Mouse (Mus musculus): ENCODE results near the gene Pibf1. TPM values are rescaled to one million over a fixed set of nuclear protein-coding genes. Genes with fewer than 3 reads are reported as not detected.

Pibf1 gene
- 19.0 and 19.7 TPM in 2 replicates for polyA plus RNA-seq (2016; fragmentation: Nextera tagmentation; extraction: Ambion mirVana)

DNA sequence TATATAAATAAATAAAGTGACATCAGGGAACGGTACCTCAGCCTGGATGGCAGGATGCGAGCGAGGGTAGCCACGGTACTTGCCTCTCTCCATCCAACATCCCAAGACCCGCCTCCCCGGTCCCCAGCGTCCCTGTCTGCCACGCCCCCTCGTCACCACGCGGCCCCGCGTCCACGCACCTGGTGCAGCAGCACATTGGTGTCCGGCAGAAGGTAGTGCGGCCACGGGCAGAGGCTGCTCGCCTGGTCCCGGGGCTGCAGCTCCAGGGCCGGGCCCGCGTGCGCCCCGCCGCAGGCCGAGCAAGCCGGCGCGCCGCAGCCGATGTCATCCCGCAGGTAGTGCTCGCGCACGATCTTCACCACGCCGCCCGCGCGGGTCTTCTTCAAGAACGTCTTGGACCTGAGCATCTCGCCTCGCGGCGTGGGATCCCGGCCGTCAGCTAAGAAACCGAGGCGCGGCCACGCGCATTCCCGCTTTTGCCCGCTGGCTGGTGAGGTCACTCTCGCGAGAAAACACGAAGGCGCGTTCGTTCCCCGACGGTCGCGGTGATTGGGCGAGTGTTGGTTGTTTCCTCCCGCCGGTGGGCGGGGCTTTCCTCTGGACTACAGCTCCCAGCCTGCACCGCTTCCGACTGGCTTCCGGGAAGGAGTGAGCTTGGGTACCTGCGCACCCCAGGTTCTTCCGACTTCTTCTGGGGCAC is at the start of gene Pibf1, which contains the start of gene Dis3:
Pibf1 (plus strand) TSS at position 158 of the 700 bp plus-strand sequence.
Dis3 (minus strand) TSS at position 504 of the 700 bp plus-strand sequence.
- H3K27ac ChIP-seq, result peak within 1 kb of the TSS; percentile 93
- peaks cover 15% of the 10 kb centered on the region for H3K4me1 ChIP-seq (replicated peaks)
- no peaks in the 10 kb centered on the region for H3K27me3 ChIP-seq (ENCODE audit: insufficient read depth, poor library complexity, severe bottlenecking)
- DNase-seq (ENCODE audit: low spot score), result peak; percentile 98
- no peaks in the 10 kb centered on the region for H3K9me3 ChIP-seq
- under 1% methylated on average over 73 of the region's 73 CpGs for WGBS
- peak within 1 kb of the TSS; percentile 83 for H3K4me3 ChIP-seq
- peaks cover 71% of the 10 kb centered on the region for H3K36me3 ChIP-seq

- H3K27me3 ChIP-seq (ENCODE audit: insufficient read depth, poor library complexity, severe bottlenecking), result no peaks in the 10 kb centered on the region
- H3K27ac ChIP-seq, result no peak overlapping the region
- H3K36me3 ChIP-seq, result peaks cover 87% of the 10 kb centered on the region
- 93% methylated on average over 7 of the region's 7 CpGs for WGBS
- H3K9me3 ChIP-seq, result no peaks in the 10 kb centered on the region
- no peak for DNase-seq (ENCODE audit: low spot score)
- H3K4me1 ChIP-seq (replicated peaks), result no peaks in the 10 kb centered on the region
- no peak overlapping the region for H3K4me3 ChIP-seq
Observed at GRCm38 (mm10) chr14:99058959-99059586, 40.2 kb upstream of the Pibf1 start.

GRCm38 (mm10) chr14:99060616-99061015 is 38.6 kb upstream of the Pibf1 start:
- DNase-seq (ENCODE audit: low spot score), result no peak
- no peak overlapping the region for H3K4me3 ChIP-seq
- no peak overlapping the region for H3K27ac ChIP-seq
- H3K36me3 ChIP-seq, result peaks cover 88% of the 10 kb centered on the region
- 94% methylated on average over 12 of the region's 12 CpGs for WGBS
- H3K27me3 ChIP-seq (ENCODE audit: insufficient read depth, poor library complexity, severe bottlenecking), result no peaks in the 10 kb centered on the region
- no peaks in the 10 kb centered on the region for H3K4me1 ChIP-seq (replicated peaks)
- no peaks in the 10 kb centered on the region for H3K9me3 ChIP-seq

DNA sequence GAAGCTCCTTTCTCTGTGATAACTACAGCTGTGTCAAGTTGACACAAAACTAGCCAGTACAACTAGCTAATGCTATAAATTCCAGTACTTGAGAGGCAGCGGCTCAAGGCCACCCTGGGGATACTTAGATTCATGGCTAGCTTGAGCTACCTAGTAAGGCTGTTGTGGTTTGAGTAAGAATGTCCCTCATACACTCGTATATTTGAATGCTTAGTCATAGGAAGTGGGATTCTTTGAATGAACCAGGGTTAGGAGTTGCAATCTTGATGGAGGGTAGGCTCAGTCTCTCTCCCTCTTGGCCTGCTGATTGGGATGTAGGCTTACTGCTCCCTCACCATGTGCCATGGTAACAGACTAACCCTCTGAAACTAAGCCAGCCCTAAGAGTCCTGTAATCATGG is 36.1 kb upstream of the Pibf1 start:
- H3K36me3 ChIP-seq, result peaks cover 88% of the 10 kb centered on the region
- no peak for DNase-seq (ENCODE audit: low spot score)
- no peak overlapping the region for H3K27ac ChIP-seq
- no peaks in the 10 kb centered on the region for H3K4me1 ChIP-seq (replicated peaks)
- H3K9me3 ChIP-seq, result no peaks in the 10 kb centered on the region
- H3K27me3 ChIP-seq (ENCODE audit: insufficient read depth, poor library complexity, severe bottlenecking), result no peaks in the 10 kb centered on the region
- 97% methylated on average over 2 of the region's 2 CpGs for WGBS
- no peak overlapping the region for H3K4me3 ChIP-seq

DNA sequence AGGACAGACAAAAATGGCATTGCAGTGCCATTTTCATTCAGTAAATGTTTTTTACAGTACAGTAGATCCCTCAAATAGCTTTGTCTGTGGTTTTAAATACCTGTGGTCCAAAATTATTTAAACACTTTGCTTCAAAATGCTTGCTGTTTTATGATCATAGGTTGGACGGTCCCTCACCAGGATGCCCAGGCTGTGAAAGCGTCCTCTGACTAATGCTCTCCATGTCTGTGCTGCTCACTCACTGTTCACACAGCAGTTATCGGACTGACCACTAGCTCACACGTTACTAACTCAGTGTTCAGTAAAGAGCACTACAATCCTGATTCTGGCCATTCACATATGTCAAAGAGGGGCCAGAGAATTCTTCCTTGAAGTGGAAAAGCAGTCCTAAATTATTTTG is 28.1 kb upstream of the Pibf1 start:
- 91% methylated on average over 4 of the region's 4 CpGs for WGBS

GRCm38 (mm10) chr14:99088947-99089346 is 10.3 kb upstream of the Pibf1 start:
- H3K27me3 ChIP-seq (ENCODE audit: insufficient read depth, poor library complexity, severe bottlenecking), result no peaks in the 10 kb centered on the region
- 94% methylated on average over 7 of the region's 7 CpGs for WGBS
- no peak overlapping the region for H3K4me3 ChIP-seq
- no peak overlapping the region for H3K27ac ChIP-seq
- no peak for DNase-seq (ENCODE audit: low spot score)
- H3K9me3 ChIP-seq, result no peaks in the 10 kb centered on the region
- peaks cover 95% of the 10 kb centered on the region for H3K36me3 ChIP-seq
- H3K4me1 ChIP-seq (replicated peaks), result no peaks in the 10 kb centered on the region

More for the DNA sequence above, 28.1 kb upstream of the Pibf1 start:
- H3K4me3 ChIP-seq, result no peak overlapping the region
- peaks cover 96% of the 10 kb centered on the region for H3K36me3 ChIP-seq
- H3K27me3 ChIP-seq (ENCODE audit: insufficient read depth, poor library complexity, severe bottlenecking), result no peaks in the 10 kb centered on the region
- no peak for DNase-seq (ENCODE audit: low spot score)
- H3K27ac ChIP-seq, result no peak overlapping the region
- H3K9me3 ChIP-seq, result no peaks in the 10 kb centered on the region
- no peaks in the 10 kb centered on the region for H3K4me1 ChIP-seq (replicated peaks)

- H3K36me3 ChIP-seq, result peaks cover 71% of the 10 kb centered on the region
- H3K9me3 ChIP-seq, result no peaks in the 10 kb centered on the region
- WGBS, result 7% methylated on average over 20 of the region's 20 CpGs
- peaks cover 15% of the 10 kb centered on the region for H3K4me1 ChIP-seq (replicated peaks)
- no peak for DNase-seq (ENCODE audit: low spot score)
- peak overlapping the region; percentile 93 for H3K27ac ChIP-seq
- peak overlapping the region; percentile 83 for H3K4me3 ChIP-seq
- no peaks in the 10 kb centered on the region for H3K27me3 ChIP-seq (ENCODE audit: insufficient read depth, poor library complexity, severe bottlenecking)
Observed at GRCm38 (mm10) chr14:99099967-99100587, 853 bp downstream of the Pibf1 start.

GRCm38 (mm10) chr14:99103050-99103449 is 3.8 kb downstream of the Pibf1 start:
- no peak overlapping the region for H3K27ac ChIP-seq
- no peaks in the 10 kb centered on the region for H3K9me3 ChIP-seq
- H3K4me1 ChIP-seq (replicated peaks), result peaks cover 15% of the 10 kb centered on the region
- WGBS, result 89% methylated on average over 4 of the region's 4 CpGs
- no peak for DNase-seq (ENCODE audit: low spot score)
- H3K27me3 ChIP-seq (ENCODE audit: insufficient read depth, poor library complexity, severe bottlenecking), result no peaks in the 10 kb centered on the region
- H3K36me3 ChIP-seq, result peaks cover 63% of the 10 kb centered on the region
- H3K4me3 ChIP-seq, result no peak overlapping the region

DNA sequence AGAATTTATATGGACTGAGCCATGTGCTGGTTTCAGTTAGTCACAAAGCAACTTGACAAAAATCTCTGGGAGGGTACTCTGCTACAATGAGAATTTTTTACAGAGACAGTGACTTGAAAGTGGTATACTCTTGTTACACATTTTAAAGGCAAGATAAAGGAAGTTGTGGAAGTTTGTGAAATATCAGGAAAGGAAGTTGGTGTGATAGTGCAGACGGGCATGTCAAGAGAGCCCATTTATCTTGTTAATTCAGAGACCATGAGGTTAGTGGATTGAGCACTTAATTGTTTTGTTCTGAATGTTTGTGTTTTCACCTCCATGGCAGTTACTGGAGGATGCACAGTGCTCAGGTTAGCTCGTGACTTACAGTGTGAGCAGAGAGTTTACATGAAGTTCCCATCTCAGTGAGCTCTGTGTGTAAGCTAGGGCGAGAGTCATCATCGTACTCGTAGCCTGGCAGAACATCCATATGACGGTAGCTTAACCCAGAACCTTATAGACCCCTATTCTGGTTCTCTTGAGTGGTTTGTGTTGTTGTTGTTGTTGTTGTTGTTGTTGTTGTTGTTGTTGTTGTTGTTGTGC is 5.4 kb downstream of the Pibf1 start:
- no peak overlapping the region for H3K27ac ChIP-seq
- DNase-seq (ENCODE audit: low spot score), result no peak
- H3K4me1 ChIP-seq (replicated peaks), result peaks cover 7% of the 10 kb centered on the region
- H3K36me3 ChIP-seq, result peaks cover 75% of the 10 kb centered on the region
- 95% methylated on average over 6 of the region's 6 CpGs for WGBS
- H3K27me3 ChIP-seq (ENCODE audit: insufficient read depth, poor library complexity, severe bottlenecking), result no peaks in the 10 kb centered on the region
- H3K4me3 ChIP-seq, result no peak overlapping the region
- H3K9me3 ChIP-seq, result no peaks in the 10 kb centered on the region

- H3K4me1 ChIP-seq (replicated peaks), result no peaks in the 10 kb centered on the region
- no peak overlapping the region for H3K4me3 ChIP-seq
- 93% methylated on average over 2 of the region's 2 CpGs for WGBS
- H3K36me3 ChIP-seq, result peaks cover 90% of the 10 kb centered on the region
- H3K9me3 ChIP-seq, result no peaks in the 10 kb centered on the region
- no peaks in the 10 kb centered on the region for H3K27me3 ChIP-seq (ENCODE audit: insufficient read depth, poor library complexity, severe bottlenecking)
- DNase-seq (ENCODE audit: low spot score), result no peak
- no peak overlapping the region for H3K27ac ChIP-seq
Observed at GRCm38 (mm10) chr14:99106671-99107070, 7.4 kb downstream of the Pibf1 start.

DNA sequence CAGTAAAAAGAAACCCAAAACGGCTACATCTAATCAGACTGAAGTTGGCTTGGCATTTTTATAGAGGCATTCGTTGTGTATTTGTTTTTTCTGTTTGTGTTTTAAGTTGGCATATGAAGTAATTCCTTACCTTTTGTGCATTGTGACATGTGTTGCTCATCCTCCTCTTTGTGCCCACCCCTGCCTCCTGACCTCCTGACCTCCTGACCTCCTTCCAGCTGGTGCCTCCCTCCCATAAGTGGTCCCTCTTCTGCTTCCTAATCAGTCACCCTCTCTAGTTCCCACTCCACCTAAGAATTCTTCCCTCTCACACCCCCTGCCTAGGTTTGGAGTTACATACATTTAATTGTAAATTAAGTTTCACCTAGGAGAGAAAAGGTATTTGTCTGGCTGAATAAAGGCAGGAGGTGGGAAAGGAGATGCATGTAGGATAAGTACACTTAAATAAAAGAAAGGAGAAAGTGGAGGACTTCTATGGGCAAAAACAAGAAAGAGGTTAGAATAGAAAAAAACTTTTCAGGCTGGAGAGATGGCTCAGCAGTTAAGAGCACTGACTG is 8.5 kb downstream of the Pibf1 start:
- no peak for DNase-seq (ENCODE audit: low spot score)
- 75% methylated on average over 2 of the region's 2 CpGs for WGBS
- H3K27me3 ChIP-seq (ENCODE audit: insufficient read depth, poor library complexity, severe bottlenecking), result no peaks in the 10 kb centered on the region

GRCm38 (mm10) chr14:99108762-99109161 is 9.5 kb downstream of the Pibf1 start:
- Histone ChIP-seq H3K4me3 (no peak overlapping the region), H3K27ac (no peak overlapping the region), H3K9me3 (no peaks in the 10 kb centered on the region), H3K4me1 (replicated peaks) (no peaks in the 10 kb centered on the region), H3K27me3 (ENCODE audit: insufficient read depth, poor library complexity, severe bottlenecking) (no peaks in the 10 kb centered on the region), H3K36me3 (peaks cover 90% of the 10 kb centered on the region)
- 90% methylated on average over 6 of the region's 6 CpGs for WGBS
- DNase-seq (ENCODE audit: low spot score), result no peak

More for the DNA sequence above, 8.5 kb downstream of the Pibf1 start:
- Histone ChIP-seq H3K27ac (no peak overlapping the region), H3K4me3 (no peak overlapping the region), H3K4me1 (replicated peaks) (no peaks in the 10 kb centered on the region), H3K9me3 (no peaks in the 10 kb centered on the region), H3K36me3 (peaks cover 90% of the 10 kb centered on the region)

Measured in hindbrain, embryonic 10.5 days (tissue).